Mouse (Mus musculus) G1E (cell line): ENCODE results near the gene Hhatl. TPM values are rescaled to one million over a fixed set of nuclear protein-coding genes. Genes with fewer than 3 reads are reported as not detected.

ENCODE experiments used
- ATAC-seq: 2 replicates; pipeline ENCODE4 v1.8.0; 2016; ENCODE audit warnings: mild to moderate bottlenecking; ENCODE audit not compliant: insufficient number of reproducible peaks, poor library complexity, low FRiP score, severe bottlenecking; ENCODE audit errors: extremely low read depth
- DNase-seq: peaks from one replicate; pipeline ENCODE4 v3.0.0; 2012; ENCODE audit warnings: low spot score
- H3K27me3 ChIP-seq: 2 replicates; pipeline ENCODE4 v1.6.1; 2012; ENCODE audit warnings: mild to moderate bottlenecking, low read length, inconsistent platforms; ENCODE audit not compliant: insufficient read depth
- H3K36me3 ChIP-seq: replicated peaks from 2 replicates; pipeline ENCODE3; 2012; ENCODE audit warnings: mild to moderate bottlenecking, inconsistent platforms
- H3K4me1 ChIP-seq: 2 replicates; pipeline ENCODE4 v1.6.1; 2012; ENCODE audit warnings: low read depth, low read length, inconsistent platforms, mixed read lengths; ENCODE audit not compliant: insufficient read depth
- H3K4me3 ChIP-seq: 2 replicates; pipeline ENCODE4 v1.5.1; 2012; ENCODE audit warnings: low read depth, mild to moderate bottlenecking, inconsistent platforms, low read length, moderate library complexity, mixed read lengths
- H3K9me3 ChIP-seq: replicated peaks from 2 replicates; pipeline ENCODE4 v1.6.1; 2012; ENCODE audit warnings: inconsistent platforms
- CTCF ChIP-seq: IDR thresholded peaks from 2 replicates; pipeline ENCODE4 v1.5.1; 2012; ENCODE audit warnings: low read depth, low read length, inconsistent platforms, mixed read lengths
- GATA1 ChIP-seq: IDR thresholded peaks from 2 replicates; pipeline ENCODE4 v1.6.1; 2012; ENCODE audit warnings: borderline replicate concordance, low read length, inconsistent platforms, mixed read lengths
- GATA2 ChIP-seq: IDR thresholded peaks from 2 replicates; pipeline ENCODE4 v1.6.1; 2012; ENCODE audit warnings: low read depth, low read length, inconsistent platforms, borderline replicate concordance
- POLR2AphosphoS5 ChIP-seq: IDR thresholded peaks from 2 replicates; pipeline ENCODE4 v1.6.1; 2012; ENCODE audit warnings: low read depth, low read length, inconsistent platforms; ENCODE audit not compliant: insufficient replicate concordance
- TAL1 ChIP-seq: conservative IDR thresholded peaks from 2 replicates; pipeline ENCODE4 v1.6.1; 2012; ENCODE audit warnings: low read depth, low read length, inconsistent platforms, mixed read lengths
- polyA plus RNA-seq: library from polyadenylated mRNA; stranded (reverse); fragments of >175 nt; gene quantifications from 2 replicates; pipeline ENCODE4 v1.2.3, GENCODE M21; 2012
- total RNA-seq, 2 experiments: library from RNA; stranded (forward) in 1 of 2; stranded (reverse) in 1 of 2; fragments of 200-1000 nt in 1 of 2; fragments of >200 nt in 1 of 2; fragmentation: Nextera tagmentation in 1 of 2; gene quantifications; 2 replicates each; pipeline ENCODE4 v1.2.3; 2014 to 2017

Hhatl gene
- total and polyA plus RNA-seq, 3 experiments: not detected

GRCm38 (mm10) chr9:121808511-121808910, 16.2 kb upstream of the Hhatl start:
- H3K9me3 ChIP-seq: no peaks in the 10 kb centered on the region
- H3K27me3 ChIP-seq: peaks cover 5% of the 10 kb centered on the region; the same call in 1 of the 2 replicates
- no peaks in the 10 kb centered on the region for H3K36me3 ChIP-seq
- TF ChIP-seq CTCF (no peak), POLR2AphosphoS5 (no peak), TAL1 (no peak), GATA1 (no peak), GATA2 (no peak)
- no peak for DNase-seq
- no peaks in the 10 kb centered on the region for H3K4me1 ChIP-seq
- H3K4me3 ChIP-seq: no peak overlapping the region
- ATAC-seq: no peak

GRCm38 (mm10) chr9:121807947-121808346, 15.6 kb upstream of the Hhatl start:
- no peak overlapping the region for H3K4me3 ChIP-seq
- TF ChIP-seq CTCF (no peak), GATA2 (no peak)
- H3K4me1 ChIP-seq: no peaks in the 10 kb centered on the region
- no peaks in the 10 kb centered on the region for H3K9me3 ChIP-seq
- ATAC-seq (no peak), DNase-seq (no peak)
- H3K27me3 ChIP-seq: peaks cover under 1% of the 10 kb centered on the region; the same call in 1 of the 2 replicates
- no peaks in the 10 kb centered on the region for H3K36me3 ChIP-seq

GRCm38 (mm10) chr9:121807546-121807945, 15.2 kb upstream of the Hhatl start:
- Histone ChIP-seq H3K4me1 (no peaks in the 10 kb centered on the region), H3K27me3 (no peaks in the 10 kb centered on the region; the same call in 1 of the 2 replicates), H3K36me3 (no peaks in the 10 kb centered on the region), H3K9me3 (no peaks in the 10 kb centered on the region), H3K4me3 (no peak overlapping the region)
- no peak for ATAC-seq
- DNase-seq: no peak
- TF ChIP-seq POLR2AphosphoS5 (no peak), CTCF (no peak), GATA2 (no peak), TAL1 (no peak), GATA1 (no peak)

- no peak for DNase-seq
- Histone ChIP-seq H3K36me3 (no peaks in the 10 kb centered on the region), H3K27me3 (peaks cover 12% of the 10 kb centered on the region; the same call in 1 of the 2 replicates), H3K4me3 (no peak overlapping the region), H3K4me1 (no peaks in the 10 kb centered on the region), H3K9me3 (no peaks in the 10 kb centered on the region)
- no peak for TF ChIP-seq POLR2AphosphoS5
- no peak for TF ChIP-seq CTCF
- no peak for TF ChIP-seq TAL1
- TF ChIP-seq GATA1: no peak
- no peak for TF ChIP-seq GATA2
- no peak for ATAC-seq
Measured at GRCm38 (mm10) chr9:121802747-121803146, 10.4 kb upstream of the Hhatl start.

GRCm38 (mm10) chr9:121798887-121799520, 6.7 kb upstream of the Hhatl start:
- Histone ChIP-seq H3K4me1 (no peaks in the 10 kb centered on the region), H3K36me3 (no peaks in the 10 kb centered on the region), H3K27me3 (peaks cover 12% of the 10 kb centered on the region; the same call in 1 of the 2 replicates), H3K4me3 (no peak overlapping the region), H3K9me3 (no peaks in the 10 kb centered on the region)
- DNase-seq: no peak
- TF ChIP-seq GATA1 (no peak), TAL1 (no peak), POLR2AphosphoS5 (no peak), GATA2 (no peak), CTCF (no peak)
- no peak; the same call in 1 of the 2 replicates for ATAC-seq

GRCm38 (mm10) chr9:121797722-121798121, 5.4 kb upstream of the Hhatl start:
- no peak for DNase-seq
- Histone ChIP-seq H3K4me1 (no peaks in the 10 kb centered on the region), H3K4me3 (no peak overlapping the region), H3K27me3 (peaks cover 12% of the 10 kb centered on the region; the same call in 1 of the 2 replicates), H3K9me3 (no peaks in the 10 kb centered on the region), H3K36me3 (no peaks in the 10 kb centered on the region)
- no peak for ATAC-seq
- TF ChIP-seq TAL1 (no peak), POLR2AphosphoS5 (no peak), GATA1 (no peak)
